Mouse (Mus musculus) gastrocnemius, postnatal 25 days (tissue): ENCODE results near the gene Fbxl17. TPM values are rescaled to one million over a fixed set of nuclear protein-coding genes. Genes with fewer than 3 reads are reported as not detected.

ENCODE experiments used
- DNase-seq: peaks from one replicate; pipeline ENCODE4 v3.0.0; 2022
- total RNA-seq, 2 experiments: library from RNA; stranded (reverse); gene quantifications; 1 replicate in 1 of 2; 2 replicates in 1 of 2; pipeline ENCODE4 v1.2.3; 2021

The Fbxl17 gene
- total RNA-seq, 2 experiments from 2014 or later, result 34.9 to 37.8 TPM

DNA sequence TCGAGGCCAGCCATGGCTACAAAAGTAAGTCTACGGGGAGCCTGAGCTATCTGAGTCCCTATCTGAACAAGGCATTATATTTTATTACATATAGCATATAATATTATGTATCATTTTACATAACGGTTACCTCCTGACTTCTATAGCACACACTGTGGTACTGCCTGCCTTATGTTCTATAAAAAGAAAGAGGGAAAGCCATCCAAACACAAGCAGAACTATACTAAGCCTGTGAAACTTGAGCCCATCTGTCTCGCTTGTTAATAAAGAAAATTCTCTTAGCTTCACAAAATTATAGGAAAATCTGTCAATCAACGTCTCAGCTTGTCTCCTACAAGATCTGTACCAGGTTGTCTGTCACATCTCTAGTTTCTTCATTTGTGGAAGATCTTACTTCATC lies 173.6 kb downstream of the Fbxl17 start:
- no peak for DNase-seq

DNA sequence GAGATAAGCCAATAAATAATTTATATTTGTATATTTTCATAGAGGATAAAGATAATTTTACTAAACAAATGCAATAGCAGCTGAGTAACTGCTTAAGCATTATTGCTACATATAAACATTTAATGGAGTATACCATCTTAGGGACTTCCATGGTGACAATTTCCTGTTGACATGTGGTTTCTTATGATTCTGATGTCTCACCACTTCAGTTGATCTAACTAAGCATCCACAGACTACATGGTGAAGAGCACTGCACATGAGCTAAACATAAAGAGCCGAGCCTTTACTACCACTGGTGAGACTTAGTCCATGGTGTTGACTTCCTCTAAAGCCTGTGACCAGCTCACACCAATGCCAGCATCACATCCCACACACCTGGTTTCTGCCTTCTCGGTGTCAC lies 175.1 kb downstream of the Fbxl17 start:
- no peak for DNase-seq

DNA sequence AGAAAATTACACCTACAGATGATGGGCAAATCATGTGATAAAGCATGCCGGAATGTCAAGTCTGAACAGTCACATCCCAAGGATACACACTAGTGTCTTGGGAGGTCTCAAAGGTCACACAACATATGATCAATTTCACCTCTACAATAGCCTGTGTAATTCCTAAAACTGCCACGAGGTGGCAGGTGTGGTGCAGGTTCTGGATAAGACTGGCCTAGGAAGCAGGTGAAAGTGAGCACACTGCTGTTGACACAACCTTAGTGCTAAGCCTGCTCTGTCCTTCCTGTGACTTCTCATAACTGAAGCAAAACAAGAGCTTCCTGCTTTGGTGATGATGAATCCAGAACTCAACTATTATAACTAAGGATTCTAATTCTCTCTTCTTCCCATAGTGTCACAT lies 175.8 kb downstream of the Fbxl17 start:
- DNase-seq, result no peak

DNA sequence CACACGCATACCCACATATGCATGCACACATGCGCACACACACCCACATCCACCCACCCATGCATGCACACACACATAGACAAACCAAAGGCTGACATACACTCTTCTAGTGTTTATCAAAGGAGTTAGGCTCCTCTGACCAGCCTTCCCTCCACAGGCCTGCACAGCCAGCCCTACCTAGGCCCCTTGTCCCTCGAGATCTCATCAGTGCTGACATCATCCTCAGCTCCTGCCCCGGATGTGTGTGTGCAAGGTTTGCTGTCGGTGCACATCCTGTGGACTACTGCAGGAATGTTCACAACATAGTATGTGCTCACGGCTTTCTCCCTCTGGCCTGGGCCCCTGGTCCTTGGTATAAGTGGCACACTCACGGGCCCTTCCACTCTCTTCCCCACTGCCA lies 177.0 kb downstream of the Fbxl17 start:
- DNase-seq, result no peak

DNA sequence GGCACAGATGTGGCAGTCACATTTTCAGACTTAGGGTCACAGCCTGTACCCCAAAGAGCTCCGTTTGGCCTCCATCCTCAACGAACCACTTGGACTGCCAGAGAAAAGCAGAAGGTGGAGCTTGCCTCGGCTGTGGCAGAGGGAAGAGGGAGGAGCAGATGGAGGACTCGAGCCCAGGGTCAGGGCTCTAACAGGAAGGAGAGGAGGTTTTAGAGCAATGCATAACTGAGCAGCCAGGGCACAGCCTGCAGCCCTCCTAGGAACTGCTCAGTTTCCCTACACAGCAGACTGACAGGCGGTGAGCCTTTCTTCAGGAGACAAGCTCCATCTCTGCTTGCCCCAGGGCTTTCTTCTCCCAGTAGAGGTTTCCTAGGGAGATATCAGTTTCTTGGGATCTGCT lies 178.5 kb downstream of the Fbxl17 start:
- no peak for DNase-seq

DNA sequence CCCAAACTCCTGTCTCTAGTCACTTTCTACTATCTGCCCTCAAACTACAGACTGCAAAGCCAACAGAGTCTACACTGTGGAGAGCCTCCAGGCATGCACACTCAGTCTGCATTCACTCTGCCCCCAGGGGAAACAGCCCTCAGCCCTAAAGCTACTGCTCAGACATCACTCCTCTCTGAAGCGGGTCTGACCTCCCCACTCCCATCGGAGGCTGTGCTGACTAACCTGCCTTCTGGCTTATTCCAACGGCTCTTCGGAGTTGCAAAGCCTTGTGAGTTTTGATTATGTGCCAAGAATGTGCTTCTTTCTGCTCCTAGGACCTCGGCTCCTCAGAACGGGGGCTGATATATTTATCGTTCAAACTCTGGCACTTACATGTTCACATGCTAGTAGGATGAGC lies 182.3 kb downstream of the Fbxl17 start:
- no peak for DNase-seq

DNA sequence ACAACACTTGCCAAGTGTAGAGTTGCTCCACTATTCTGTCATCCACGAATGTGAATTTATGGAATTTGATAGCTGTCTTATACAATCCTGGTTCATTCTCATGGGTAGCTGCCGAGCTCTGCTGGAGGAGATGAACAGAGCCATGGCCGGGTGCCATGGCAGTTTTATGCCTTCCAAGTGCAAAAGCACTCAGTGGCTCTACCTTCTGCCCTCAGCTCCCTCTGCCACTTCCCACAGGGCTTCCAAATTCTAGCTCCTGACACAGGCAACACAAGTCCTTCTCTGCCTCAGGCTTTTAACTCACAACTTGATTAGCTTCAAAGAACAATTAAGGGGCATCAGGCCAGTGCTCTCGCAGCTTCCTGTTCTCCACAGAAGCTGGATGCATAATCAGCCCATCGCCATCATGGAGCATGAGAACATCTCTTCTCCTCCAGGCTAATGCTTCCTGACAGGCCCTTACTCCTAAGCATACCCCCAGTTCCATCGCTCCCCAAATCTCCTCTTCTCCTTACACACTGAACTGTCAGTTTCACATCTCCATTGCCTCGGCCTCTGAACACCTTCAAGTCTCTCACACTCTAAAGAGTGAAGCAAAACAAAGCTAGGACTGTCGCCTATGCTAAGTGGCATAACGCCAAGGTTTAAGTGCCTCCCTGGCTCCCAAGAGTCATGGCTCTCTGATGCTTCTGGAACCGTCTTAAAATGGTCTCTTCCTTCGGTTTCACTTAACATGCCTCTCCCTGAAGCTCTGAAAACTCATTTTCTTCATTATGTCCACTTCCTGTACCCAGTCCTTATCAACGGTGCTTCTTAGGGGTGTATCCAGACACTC lies 184.0 kb downstream of the Fbxl17 start:
- DNase-seq, result no peak

DNA sequence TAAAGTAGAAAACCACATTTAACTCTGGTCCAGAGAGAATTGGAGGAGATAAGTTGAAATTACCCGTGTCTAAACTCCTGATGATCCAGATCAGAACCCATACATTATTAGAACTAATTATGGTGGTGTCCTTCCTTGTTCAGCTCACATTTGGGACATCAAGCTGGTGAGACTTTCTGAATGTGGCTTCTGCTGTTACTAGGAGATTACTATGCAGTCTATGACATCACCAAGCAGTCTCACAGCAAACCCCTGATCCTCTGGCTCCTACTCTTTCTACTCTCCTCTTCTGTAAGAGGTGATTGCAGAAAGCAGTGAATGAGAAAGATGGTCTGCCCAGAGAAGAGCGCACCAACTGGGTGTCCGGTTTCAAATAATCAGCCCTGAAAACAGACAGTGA lies 187.0 kb downstream of the Fbxl17 start:
- no peak for DNase-seq

DNA sequence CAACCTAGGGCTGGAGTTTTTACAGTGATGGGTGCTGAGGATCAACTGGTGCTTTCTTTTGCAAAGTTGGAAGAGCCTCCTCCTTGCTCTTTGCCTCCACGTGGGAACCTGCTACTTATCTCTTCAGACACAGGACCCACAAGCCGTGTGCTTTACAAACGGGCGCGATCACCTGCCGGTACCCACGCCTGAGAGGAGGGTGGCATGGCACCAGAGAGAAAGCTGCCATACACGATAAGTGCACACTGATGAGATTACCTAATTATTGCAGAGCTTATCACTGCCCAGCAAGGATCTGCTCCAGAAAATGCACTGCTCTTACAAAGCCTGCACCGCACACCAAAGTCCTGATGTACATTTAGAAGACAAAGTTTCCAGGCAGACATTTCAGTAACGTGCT lies 187.5 kb downstream of the Fbxl17 start:
- DNase-seq, result no peak

DNA sequence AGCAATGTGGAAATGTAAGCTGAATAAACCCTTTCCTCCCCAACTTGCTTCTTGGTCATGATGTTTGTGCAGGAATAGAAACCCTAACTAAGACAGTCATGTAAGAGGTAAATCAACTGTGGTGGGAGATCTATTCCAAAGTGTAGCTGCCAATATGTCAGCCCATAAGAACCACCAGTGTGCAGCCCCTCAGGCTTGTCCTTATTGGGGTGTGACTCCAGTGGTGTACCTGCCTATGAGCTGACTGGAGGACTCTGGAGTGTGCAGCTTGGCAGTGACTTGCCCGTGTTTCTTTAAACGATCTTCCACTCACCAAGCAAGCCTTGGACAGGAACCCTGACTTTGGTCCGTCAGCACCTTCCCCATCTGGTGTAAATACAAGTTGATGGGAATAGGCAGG lies 188.2 kb downstream of the Fbxl17 start:
- DNase-seq, result no peak

DNA sequence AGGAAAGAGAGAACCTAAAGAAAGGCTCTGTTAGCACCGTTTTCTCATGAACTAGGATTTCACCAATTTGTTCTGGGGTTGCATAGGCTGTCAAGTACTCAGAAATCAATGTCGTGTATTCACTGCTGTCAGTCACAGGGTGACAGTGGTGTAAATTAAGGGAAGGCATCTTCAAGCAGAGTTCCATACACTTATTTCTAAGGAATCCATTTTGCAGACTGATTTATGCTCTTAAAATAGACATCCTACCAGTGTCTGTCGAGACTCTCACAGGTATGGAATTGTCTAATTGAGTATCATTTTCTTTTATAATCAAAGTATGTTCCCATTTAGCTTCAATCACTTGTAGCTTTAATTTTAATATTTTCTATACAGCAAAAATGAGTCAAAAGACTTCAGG lies 189.8 kb downstream of the Fbxl17 start:
- no peak for DNase-seq

DNA sequence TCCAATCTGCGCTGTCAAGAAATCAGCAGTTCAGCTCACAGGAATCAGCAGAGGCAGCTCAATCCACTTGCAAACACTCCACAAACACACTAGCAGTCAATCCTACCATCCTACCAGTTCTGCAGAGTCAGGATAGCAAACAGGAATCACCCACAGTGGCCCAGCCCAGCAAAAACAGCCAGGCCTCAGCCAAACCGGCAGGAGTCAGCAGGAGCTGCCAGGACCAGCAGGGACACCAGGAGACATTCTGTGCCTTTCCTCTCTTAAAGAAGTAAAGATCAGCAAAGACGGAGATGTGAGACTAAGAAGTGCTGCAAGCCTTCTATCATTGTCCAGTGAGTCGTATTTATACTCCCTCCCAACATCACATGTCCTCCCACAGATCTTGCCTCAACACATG lies 196.0 kb downstream of the Fbxl17 start:
- DNase-seq, result peak; percentile 61

DNA sequence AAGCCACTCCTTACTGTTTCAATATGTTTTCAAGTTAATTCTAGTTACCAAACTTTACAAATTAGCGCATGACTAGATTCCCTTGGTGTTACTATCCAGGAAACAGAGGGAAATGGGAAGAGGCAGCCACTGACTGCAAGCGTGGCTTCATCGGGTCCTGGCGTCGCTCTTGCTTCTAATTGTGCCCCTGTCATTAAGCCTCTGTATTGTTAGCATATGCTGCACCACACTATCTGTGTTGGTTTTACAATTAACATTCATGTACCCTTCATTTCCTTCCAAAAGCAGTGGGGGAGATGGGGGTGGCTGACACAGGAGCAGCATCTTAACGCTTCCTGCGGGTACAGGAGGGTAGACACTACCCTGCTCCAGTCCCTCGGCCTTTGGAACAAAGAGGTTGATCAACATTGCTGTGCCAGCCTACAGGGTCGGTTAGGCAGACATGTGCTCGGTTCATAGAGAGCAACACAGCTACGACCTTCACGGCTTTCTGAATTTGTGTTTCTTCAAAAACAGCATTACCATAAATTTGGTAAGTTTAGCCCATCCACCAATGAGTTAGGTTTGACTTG lies 197.9 kb downstream of the Fbxl17 start:
- no peak for DNase-seq

DNA sequence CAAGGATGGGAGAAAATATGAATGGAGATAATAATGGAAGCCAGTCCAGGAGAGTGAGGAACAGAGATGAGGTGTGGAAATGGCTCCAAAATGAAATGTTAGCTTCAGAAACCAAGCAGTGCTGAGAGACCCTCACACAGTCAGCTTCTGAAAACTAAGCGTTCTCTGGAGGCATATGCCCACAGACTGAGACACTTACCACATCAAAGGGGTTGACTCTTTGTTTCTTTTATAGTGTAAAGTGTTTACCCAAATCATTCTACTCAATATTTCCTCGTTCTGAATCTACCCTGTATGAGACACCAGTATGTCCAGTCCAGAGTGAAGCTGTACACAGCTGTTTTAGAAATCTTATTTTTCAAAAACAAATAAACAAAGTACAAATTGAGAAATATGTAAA lies 204.3 kb downstream of the Fbxl17 start:
- no peak for DNase-seq

DNA sequence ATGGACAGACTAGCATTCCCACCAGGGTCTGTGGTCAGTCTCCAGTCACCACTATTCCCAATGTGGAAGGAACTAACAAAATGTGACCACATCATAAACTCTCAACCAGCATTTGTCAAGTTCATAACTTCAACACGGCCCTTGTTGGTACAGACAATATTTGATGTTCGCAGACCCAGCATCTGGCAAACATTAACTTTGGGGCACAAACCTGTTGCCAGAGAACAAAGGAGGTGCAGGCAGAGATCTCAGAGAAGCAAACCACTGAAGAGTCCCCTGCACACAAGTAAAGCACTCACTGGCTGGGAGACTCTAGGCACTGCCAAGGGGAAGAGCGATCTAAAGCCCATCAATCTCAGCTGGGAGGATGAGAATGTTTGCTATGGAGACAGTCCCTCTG lies 204.9 kb downstream of the Fbxl17 start:
- DNase-seq, result no peak

DNA sequence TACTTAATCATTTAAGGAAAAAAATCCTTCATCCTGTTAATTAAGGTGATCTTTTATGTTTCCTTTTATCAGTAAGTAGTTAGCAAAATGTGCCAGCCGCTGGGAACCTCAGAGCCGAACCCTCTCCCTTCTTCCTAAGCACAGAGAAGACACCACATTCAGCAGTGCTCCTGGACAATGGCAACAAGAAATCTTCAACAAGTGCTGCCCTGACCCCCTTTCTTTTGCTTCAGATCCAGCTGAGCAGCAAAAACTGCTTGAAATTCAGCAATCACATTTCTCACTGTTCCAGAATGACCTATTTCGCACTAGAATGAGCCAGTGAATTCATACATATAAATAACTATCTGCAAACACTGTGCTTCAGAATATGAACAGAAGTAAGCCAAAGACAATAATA lies 205.8 kb downstream of the Fbxl17 start:
- no peak for DNase-seq

DNA sequence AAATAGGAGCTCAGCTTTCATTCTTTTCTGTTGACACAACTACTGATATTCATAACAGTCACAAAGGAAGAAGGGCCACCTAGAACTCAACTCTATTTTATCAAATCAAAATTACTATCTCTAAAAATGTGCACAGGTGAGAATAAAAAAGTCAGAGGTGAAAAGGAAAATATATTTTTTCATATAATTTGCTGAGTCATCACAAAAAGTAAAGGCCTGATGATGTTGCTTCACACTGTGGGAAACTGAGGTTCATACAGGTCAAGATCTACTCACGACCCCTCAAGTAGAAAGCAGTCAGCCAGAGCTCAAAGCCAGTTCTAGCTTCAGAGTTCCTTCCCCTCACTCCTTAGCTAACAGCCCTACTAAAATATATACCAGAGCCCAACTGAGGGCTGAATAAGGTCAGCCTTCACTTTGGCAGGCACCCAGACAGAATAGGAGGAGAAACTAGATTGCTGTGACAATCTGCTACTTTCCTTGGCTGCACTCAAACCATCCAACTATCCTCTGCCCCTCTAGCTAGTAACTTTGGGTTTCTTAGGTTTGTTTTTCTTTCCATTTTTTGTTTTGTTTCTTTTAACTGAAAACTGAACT lies 210.4 kb downstream of the Fbxl17 start:
- DNase-seq, result no peak

DNA sequence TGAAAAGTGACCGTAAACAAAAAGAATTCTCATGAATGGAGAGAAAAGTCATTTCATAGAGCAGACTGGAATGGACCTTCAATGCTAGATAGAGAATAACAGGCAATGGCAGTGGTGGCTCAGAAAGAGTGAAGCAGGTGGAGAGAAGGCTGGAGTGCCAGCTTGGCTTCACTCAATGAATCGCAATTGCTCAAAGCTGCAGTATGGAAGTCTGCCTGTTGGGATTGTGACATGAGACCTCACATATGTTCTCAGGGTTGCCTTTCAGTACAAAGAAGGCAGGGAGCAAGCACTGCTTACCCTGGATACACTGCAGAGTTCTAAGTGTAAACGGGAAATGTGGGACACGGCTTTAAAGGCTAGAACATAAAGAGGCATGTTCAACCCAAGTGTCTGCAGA lies 211.0 kb downstream of the Fbxl17 start:
- no peak for DNase-seq

DNA sequence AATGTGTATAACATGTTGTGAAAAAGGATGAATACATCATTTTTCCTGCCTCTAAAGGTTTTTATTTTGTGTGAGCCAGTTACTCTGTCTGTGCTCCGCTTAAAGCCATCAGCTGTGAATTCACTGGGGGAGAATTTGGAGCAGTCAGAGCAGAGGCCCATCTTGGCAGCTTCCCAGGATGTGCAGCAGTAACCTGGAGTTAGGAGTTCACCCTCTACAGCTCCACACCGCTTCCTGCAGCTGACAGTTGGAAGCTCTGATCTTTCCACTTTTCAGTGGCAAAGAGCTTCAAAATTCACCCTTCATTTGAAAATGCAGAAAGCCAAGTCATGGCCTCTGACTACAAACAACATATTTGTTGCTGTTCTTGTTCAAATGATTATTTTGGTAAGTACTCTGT lies 212.4 kb downstream of the Fbxl17 start:
- DNase-seq, result peak; percentile 34

DNA sequence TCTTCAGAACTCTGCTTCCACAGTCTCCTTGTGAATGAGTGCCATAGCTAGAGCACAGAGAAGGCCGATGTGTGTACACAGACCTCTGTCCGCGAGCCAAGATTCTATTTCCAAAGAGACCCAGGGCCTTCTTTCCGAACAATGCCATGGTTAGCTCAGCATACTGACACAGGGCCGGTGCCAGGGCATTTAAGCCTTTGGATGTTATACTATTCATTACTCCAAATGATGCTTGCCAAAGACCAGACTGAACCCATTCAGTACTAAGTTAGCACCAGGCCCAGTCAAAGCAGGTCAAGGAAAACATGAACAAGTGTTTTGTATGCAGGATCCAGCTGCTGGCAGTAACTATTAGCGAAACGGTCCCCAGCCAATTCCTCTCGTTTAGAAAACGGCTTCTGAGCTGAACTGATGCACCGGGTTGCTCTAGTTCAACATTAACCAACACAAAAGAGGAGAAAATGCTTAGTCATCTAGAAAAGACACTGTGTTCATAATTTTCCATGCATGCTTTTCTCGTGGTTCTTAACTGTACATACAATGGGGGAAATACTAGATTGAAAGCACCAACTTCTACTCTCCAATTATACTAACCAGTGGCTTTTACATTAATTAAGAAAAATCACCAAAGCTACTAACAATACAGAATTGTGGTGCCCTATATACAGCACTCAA lies 214.4 kb downstream of the Fbxl17 start:
- DNase-seq, result peak; percentile 51

DNA sequence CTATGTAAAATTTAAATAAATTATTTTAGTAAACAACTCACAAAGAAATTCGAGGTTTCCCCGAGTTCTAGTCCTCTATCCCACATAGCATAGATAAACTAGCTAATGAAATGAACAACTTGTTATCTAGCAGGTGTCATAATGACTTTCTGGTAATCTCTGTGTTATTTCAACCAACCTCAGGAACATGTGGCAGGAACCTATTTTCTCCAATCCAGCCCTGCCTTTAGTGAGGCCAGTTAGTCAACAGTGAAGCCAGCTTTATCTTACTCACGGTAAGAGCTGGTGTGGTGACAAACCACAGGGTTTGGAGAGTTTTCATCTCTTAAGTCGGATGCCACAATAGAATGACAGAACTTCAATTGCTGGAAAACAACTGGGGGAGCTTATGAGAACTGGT lies 215.7 kb downstream of the Fbxl17 start:
- no peak for DNase-seq

DNA sequence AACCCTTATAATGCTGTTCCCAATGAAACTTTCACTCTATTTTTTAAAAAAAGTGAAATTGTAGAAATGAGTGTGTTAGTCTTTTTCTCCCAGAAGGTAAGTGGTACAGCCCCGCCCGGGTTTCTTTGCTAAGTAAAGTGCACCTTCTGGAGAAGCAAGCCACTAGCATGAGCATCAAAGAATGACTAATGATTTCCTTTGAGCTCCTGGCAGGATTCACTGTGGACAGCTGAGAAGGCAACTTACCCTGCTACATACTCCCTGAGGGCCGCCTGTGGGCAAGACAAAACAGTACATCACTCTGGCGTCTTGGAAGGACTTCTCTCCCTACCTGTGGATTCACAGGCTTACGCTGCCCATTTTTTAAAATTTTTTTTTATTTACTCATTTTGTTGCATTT lies 217.8 kb downstream of the Fbxl17 start:
- peak; percentile 9 for DNase-seq

DNA sequence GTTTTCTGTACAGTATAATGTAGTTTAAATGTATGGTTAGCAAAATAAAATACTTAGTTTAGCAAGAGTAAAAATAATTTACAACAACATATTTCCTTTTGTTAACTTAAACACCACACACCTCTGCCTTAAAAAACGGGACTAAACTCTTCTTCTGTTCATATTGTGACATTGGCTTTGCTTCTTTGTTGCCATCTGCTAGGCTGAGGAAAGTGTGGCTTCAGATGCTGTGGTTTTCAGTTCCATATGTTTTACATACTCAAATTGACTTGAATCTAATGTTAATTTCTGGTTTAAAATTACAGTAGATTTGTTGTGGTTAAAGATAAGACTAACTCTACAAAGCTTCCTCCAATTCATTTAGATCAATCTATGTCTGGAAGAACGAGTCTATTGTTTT lies 218.8 kb downstream of the Fbxl17 start:
- no peak for DNase-seq
